Mouse (Mus musculus): ENCODE measurements around the gene Mrnip. TPM values are rescaled to one million over a fixed set of nuclear protein-coding genes. Genes with fewer than 3 reads are reported as not detected.
A peak's percentile ranks its signal among the peaks of the same experiment; 100 is the strongest.
"Not testable (repeated sequence)": the region's sequence is repeated elsewhere in the genome, so short reads cannot be mapped to it uniquely, and the experiment has no call there.

Mrnip gene
- total RNA-seq (2021) = 10 to 100 TPM; 12.1 to 17.9 TPM
- long read RNA-seq, experiment 1, transcript Mrnip-201 (7 exons, 1,142 nt) = major isoform, 17 of 21 reads
- long read RNA-seq, experiment 1, partial matches to known transcripts = 4 of 21 reads
- long read RNA-seq, experiment 1, other reads (novel, unspliced or antisense) = 0 of 21 reads
- long read RNA-seq, experiment 2, transcript Mrnip-201 (7 exons, 1,142 nt) = major isoform, 9 of 21 reads
- long read RNA-seq, experiment 2, partial matches to known transcripts = 10 of 21 reads
- long read RNA-seq, experiment 2, other reads (novel, unspliced or antisense) = 2 of 21 reads

DNA sequence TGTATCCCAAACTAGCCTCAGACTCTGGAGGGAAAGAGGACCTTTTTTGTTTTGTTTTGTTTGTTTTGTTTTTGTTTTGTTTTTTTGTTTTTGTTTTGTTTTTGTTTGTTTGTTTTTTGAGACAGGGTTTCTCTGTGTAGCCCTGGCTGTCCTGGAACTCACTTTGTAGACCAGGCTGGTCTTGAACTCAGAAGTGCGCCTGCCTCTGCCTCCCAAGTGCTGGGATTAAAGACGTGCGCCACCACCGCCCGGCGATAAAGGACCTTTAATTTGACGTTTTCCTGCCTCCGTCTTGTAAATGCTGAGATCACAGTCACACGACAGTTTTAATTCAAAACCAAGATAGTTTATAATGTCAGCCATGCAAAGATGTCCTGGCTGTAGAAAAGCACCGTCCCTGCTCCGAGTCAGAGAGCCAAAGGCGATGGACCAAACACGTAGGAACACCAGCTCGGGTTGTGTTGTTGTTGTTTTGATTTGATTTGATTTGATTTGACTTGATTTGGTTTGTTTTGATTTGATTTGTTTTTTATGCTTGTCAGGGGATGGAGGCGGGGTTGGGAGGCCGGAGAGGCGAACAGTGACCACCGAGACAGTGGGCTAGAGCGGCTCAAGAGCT, at the start of gene Mrnip:
Gene Mrnip, plus strand, starts transcription at position 334 of the 619 bp plus-strand sequence.
- DNase-seq = not testable (repeated sequence)

DNA sequence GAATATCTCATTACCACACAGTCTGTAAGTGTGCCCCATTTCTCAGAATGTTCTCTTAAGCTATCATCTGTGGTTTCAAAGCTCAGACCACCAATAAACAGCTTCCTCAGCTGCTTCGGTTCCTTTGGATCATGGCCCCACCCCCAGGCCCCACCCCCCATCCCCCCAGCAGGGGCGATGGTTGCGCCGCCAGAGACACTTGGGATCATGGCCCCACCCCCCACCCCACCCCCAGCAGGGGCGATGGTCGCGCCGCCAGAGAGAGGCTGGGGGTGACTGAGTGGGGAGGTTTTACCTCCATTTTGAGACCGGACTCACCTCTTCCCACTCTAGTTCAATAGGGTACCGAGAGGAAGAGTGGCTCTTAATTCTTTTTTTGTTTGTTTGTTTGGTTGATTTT, 46.5 kb upstream of the Mrnip start:
- DNase-seq = no peak

DNA sequence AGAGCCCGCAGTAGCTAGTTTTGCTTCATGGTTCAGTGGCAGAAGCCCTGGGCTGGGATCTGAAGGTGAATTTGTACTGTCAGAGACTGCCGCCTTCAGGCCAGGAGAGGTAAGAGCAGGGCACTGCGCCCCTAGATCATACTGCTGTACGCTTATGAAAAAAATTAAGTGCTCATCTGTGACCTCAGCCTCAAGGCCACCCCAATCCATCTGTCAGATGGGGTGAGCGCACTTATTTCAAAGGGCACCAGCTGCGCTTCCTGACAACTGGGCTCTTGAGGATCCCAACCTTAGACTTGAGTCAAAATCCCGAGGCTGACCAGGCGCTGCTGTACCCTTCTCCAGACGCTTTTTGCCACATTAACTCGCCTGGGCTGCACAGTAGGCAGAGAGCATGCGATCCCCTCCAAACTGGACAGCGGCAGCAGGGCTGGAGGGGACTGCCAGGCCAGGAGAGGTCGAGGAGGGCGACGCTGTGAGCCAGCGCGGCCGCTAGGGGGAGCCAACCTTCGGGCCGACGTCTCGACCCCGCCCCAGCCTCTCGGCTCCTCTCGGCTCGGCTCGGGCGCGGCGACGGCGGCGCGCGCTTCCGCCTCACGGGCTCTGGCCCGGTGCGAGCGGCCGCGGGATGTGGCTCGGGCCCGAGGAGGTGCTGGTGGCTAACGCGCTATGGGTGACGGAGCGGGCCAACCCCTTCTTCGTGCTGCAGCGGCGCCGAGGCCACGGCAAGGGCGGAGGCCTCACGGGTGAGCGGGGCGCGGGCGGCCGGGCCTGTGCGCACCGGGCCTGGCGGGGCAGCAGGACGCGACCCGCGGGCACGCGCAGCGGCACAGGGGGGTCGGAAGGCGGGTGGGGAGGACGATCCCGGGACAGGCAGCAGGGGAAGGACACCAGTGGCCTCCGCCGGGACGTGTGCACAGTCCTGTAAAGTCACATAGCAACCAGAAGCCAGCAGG, 43.2 kb upstream of the Mrnip start, which contains the start of gene Tbc1d9b:
Gene Tbc1d9b, plus strand, starts transcription at position 586 of the 956 bp plus-strand sequence.
- DNase-seq = peak; percentile 96

DNA sequence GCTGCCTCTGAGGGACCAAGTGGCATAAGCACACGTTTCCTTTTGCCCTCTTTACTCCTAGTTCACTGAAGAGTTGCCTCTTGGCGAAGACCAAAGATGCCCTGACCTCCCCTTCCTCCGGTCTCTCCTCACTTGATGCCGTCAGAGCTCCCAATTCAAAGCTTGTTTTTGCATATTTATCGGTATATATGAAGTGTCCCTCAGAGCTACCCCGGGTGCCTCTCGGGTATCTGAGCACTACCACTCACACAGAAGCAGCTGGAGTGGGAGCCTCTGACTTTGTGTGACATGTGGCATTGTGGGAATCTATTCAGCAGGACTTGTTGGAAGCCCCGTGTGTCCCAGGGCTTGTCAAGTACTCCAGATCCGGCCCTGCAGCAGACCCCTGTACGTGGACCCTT, 42.4 kb upstream of the Mrnip start:
- DNase-seq = no peak

DNA sequence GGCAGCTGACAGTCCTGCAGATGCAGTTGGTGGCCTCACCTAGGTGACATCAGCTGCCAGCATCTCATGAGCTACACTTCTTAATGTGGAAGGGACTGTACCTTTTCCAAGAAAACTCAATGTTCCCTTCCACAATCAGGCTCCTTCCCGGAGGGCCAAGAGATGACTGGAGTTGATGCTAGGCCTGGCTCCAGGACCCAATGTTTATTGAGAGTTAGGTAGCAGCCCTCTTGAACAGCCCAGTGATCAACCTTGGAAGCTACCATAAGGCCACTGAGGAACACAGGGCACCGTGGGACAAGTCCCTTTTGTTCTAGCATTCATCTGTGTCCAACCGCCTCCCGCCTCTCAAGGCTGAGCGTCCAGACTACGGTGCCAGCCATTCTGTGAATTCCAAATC, 42.0 kb upstream of the Mrnip start:
- DNase-seq = no peak

DNA sequence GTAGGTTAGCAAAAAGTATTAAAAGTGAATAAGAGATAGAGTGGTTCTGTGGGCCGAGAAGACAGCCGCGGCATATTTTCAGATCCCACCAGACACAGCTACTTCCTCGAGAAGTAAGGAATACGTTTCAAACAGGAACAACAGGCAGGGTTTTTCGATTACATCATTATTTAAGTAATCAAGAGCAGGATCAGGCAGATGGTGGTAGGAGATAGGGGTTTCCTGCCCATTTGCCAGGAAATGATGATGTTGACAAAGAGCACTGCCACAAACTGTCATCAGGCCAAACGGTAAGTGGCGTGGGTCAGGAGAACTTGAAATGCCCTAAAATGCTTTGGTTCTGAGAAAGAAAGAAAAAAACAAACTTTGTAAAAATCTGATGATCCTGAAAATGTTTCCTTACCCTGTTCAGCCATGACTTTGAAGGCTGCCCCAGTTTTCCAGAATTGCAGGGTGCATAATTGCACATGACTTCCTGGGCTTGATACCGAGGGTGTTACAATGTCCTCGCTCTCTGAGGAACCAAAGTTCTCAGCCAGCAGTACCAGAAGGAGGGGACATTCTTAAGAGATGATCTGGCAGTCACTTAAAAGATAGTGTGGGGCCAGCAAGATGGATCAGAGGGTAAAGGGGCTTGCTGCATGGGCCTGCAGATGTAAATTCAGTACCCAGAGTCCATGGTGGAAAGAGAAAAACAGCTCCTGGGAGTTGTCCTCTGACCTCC, 39.9 kb upstream of the Mrnip start:
- no peak for DNase-seq

DNA sequence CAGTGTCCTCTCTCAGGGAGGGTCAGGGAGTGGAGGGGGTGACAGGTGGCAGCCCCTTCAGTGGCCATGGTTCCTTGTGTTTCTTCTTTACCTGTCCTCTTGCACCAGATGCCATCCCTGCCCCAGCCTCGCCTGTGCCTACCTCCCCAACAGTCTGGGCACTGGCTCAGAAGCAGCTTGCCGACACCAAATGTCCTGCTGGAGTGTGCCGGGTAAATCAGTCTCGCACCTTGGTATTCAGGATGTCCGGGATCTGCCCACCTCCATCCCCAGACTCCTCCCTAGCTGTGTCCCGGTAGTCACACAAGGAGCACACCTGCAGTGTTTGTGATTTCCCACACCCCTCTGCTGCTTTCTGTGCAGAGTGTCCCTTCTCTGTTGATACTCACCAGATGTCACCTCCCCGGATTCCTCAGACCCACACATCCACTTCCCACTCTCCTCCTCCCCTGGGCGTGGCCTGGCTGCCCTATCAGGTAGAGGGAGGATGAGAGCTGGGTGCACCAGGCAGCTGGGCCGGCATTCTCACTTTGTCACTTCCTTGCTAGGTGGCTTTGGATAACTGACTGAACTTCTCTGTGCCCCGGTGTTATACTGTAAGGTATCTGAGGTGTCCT, 35.9 kb upstream of the Mrnip start:
- DNase-seq = no peak

DNA sequence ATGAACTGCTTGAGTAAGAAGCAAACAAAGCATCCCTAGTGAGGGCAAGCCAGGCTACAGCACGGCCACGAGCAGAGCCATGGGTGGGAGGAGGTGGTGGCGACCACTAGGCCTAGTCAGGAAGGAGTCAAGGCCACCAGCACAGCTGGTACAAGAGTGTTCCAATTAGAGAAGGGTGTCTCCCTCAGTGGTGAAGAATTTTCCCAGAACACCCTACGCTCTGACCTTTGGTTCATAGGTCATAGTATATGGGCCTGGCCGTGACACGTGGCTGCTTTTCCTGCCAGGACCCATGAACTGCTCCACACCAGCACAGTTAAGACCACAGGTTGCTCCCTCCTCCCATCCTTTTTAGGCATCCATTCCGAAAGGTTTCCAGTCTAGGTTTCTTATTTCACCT, 34.7 kb upstream of the Mrnip start:
- no peak for DNase-seq

DNA sequence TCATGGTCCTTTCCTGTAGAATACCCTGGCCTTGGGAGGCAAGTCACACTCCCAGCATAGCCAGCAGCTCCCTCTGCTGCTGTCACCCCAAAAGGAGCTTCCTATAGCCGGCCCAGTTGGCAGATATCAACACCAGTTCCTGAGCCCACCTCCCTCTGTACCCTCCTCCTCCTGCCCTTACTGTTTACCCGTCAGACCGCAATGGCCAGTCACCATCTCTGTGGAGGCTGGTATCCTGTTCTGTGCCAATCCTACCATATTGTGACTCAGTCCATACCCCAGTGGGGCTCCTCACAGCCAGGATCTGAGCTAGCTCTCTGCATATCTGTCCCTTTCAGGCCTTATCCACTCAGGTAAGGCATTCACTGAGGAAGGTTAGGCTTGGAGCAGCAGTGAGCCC, 28.7 kb upstream of the Mrnip start:
- DNase-seq = no peak

DNA sequence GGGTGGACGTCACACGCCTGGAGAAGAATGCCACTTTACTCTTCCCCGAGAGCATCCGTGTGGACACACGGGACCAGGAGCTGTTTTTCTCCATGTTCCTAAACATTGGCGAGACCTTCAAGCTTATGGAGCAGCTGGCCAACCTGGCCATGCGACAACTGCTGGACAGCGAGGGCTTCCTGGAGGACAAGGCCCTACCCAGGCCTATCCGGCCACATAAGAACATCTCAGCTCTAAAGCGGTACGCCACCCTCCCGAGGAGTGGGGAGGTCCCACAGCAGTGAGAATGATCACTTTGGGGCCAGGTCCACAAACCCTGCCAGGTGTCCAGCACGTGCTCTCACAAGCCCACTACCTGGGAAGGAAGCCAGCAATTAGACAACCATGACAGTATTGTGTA, 28.1 kb upstream of the Mrnip start:
- DNase-seq = no peak

DNA sequence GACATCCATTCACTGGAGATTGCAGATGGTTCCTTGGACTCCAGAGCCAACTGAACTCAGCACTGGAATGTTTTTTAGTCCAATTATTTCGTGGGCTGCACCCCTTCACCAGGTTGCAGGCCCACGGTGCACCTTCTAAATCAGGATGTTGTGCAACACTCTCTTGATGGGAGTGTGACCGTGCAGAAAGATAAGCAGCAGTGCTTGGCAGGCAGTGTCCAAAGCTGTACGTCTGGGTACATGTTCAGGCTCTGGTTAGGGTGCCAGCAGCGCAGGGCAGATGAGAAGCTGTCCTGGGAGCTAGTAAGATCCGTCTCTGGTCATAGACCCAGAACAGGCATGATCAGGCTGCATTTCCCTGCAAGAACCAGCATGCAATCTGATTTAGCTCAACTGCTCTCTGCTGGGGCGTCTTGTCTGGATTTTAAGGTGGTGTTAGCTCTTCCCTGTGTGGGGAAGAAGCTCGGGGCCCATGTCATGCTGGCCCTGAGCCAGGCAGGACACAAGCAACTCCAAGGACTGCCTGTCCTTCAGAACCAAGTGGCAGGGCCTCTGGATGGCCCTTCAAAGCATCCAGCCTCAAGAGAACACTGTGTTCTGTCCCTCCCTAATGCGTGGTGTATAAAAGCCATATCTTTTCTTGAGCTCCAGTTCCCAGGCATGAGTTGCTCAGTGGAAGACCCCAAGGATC, 26.8 kb upstream of the Mrnip start:
- peak; percentile 73 for DNase-seq

DNA sequence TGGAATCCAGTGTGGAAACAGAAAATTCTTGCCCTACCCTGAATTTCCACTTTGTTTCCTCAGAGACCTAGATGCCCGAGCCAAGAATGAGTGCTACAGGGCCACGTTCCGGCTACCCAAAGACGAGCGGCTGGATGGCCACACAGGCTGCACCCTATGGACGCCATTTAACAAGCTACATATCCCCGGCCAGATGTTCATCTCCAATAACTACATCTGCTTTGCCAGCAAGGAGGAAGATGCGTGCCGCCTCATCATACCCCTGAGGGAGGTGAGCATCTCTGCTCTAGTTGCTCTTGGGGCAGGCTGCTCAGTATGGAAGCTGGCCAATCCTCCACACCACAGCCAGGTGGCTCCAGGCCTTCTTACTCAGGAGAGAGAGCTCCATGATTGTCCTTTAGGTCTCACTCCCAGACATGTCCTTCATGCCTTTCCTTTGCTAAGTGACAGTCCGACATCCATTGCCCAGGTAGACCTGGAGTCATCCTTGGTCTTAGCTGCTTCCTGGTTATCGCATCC, 26.2 kb upstream of the Mrnip start:
- DNase-seq = no peak

DNA sequence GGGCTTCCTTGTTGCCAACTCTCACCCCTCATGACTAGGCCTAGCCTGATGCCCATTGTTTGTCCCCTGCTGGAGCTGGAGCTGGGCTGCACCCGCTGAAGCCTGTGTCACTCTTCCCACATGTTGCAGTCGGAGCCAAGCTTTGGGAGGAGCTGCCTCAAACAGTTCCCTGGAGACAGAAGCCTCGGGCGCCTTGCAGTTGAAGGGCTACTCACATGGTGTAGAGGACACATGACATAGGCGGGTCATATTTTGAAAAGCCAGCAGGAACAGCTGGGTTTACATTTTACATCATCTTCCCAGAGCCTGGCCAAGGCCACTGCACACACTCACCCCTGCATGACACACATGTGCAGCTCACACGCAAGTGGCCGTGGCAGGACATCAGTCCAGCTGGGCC, 25.0 kb upstream of the Mrnip start:
- peak; percentile 64 for DNase-seq

DNA sequence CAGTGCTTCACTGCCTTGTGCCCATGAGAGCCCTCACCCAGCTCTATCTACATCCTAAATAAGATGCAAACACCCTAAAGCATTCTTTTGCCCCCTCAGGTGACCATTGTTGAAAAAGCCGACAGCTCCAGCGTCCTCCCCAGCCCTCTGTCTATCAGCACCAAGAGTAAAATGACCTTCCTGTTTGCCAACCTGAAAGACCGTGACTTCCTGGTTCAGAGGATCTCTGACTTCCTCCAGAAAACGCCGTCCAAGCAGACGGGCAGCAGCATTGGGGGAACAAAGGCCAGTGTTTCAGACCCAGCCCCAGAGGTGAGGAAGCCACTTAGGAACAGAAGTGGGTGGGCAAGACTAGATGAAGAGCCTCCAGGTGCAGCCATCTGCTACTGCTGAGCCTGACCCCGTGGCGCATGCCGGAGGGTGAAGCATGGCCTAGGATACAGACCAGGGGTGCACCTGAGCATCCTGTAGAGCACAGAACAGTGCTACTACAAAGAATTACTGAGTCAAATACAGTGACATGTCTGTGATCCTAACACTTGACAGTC, 24.6 kb upstream of the Mrnip start:
- DNase-seq = no peak

DNA sequence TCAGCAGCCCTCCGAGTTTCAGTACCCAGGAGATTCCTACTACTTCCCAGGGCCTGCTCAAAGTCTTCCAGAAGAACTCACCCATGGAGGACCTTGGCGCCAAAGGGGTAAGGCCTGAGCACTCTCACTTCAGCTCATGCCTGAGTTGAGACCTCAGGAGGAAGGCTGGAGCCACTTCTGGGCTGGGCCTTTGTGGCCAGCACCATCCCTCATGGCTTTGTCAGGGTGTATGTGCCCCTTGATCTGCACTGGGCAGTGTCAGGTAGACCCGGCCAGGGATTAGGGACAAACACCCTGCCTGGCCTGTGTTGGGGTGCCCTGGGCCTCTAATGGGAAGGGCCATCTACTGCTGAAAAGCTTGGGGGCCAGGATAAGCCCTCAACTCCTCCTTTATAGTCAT, 22.9 kb upstream of the Mrnip start:
- no peak for DNase-seq

DNA sequence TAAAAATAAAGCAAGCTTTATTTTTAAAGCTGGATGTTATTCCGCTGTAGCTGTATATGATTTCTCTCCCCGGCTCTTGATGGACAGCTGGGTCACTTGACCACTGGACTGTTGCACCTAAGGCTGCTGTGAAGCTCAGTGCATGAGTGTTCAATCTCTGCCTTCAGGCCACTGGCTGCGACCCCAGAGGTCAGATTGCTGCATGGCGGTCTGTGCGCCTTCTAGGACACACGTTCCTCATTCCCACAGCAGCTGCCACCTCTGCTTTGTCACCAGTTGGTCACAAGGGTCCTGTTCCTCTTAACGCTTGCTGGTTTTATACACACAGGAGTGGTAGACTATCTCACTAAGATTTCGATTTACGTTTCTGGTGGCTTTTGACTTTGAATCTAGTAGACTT, 20.1 kb upstream of the Mrnip start:
- DNase-seq = no peak

DNA sequence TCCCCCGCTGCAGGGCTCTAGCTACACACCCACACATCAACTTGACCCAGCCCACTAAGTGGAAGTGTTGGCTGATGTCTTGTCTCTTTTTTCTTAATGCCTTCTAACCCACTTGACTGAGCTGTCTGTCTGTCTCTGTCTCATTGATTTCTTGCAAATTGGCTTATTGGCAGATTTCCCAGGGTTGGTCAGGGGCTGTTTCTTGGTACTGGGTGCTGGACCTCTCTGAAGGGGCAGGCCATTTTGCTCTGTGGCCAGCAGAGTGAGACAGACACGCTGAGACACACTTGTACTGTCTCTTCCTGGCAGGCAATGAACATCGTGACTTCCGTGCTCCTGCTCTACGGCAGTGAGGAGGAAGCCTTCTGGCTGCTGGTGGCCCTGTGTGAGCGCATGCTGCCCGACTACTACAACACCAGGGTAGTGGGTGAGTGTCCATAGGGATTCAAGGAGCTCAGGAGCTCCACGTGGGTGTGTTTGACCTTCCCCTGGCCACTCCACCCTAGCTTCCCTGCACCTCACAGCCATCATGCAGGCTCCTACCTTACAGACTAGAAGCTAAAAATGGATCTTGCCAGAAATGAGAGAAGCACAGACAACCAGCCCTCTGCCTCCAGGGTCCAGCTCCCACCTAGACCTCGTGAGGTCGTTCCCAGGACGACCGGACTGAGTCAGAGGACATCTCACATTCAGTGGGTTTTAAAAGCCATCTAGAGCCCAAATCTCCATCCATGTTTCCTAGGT, 19.3 kb upstream of the Mrnip start:
- no peak for DNase-seq

DNA sequence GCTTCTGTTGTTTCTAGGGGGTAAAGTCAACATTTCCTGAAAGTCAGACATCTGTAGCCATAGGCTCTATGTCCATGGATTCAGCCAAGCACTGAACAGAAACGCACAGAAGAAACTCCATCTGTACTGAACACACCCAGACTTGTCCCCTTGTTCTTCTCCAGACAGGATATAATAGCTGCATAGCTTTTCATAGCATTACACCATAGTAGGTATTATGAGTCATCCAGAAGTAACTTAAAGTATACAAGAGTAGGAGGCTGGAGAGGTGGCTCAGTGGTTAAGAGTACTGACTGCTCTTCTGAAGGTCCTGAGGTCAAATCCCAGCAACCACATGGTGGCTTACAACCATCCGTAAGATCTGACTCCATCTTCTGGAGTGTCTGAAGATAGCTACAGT, 18.5 kb upstream of the Mrnip start:
- DNase-seq = no peak

DNA sequence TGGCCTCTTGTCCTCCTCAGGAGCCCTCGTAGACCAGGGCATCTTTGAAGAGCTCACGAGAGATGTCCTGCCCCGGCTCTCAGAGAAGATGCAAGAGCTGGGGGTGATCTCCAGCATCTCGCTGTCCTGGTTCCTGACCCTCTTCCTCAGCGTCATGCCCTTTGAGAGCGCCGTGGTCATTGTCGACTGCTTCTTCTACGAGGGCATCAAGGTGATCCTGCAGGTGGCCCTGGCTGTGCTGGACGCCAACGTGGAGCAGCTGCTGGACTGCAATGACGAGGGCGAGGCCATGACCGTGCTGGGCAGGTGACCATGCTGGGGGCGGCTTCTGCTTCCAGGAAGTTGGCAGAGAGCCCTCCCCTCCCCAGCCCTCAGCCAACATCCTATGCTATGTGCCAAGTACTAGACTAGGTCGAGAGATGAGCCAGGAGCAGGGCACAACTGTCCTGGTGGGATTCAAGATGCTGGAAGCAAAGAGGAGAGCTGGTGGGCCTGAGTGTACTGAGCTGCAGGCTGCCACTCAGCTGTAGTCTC, 17.5 kb upstream of the Mrnip start:
- no peak for DNase-seq

DNA sequence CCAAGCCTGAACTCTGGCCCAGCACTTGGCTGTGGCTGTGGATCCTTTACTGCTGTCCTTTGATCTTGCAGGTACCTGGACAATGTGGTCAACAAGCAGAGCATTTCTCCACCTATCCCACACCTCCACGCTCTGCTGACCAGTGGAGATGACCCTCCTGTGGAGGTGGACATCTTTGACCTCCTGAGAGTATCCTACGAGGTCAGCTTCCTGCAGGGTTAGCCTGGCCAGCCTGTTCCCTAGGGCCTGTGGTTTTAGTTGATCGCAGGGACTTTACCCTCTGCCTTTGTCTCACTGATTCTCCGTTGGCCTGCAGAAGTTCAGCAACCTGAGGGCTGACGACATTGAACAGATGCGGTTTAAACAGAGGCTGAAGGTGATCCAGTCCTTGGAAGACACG, 15.9 kb upstream of the Mrnip start:
- DNase-seq = no peak

All from adrenal gland, postnatal 10 days (tissue).